Mouse (Mus musculus): ENCODE measurements around the gene Lpar1. TPM values are rescaled to one million over a fixed set of nuclear protein-coding genes. Genes with fewer than 3 reads are reported as not detected.

Gene Lpar1
- polyA plus RNA-seq, 2 experiments, result 90.8 to 161 TPM

GRCm38 (mm10) chr4:58578488-58578887 lies 24.8 kb upstream of the Lpar1 start:
- Histone ChIP-seq H3K36me3 (ENCODE audit: control insufficient read depth, insufficient read depth, low read length) (no peaks in the 10 kb centered on the region), H3K9me3 (ENCODE audit: control insufficient read depth, low read length) (no peaks in the 10 kb centered on the region), H3K9ac (ENCODE audit: low read depth, low read length, severe bottlenecking) (no peak overlapping the region), H3K4me3 (replicated peaks; ENCODE audit: low read length) (no peak overlapping the region), H3K4me2 (replicated peaks; ENCODE audit: low read depth, low read length, severe bottlenecking) (no peak overlapping the region), H3K27ac (replicated peaks; ENCODE audit: low read depth, low read length) (no peak overlapping the region), H3K4me1 (ENCODE audit: control insufficient read depth, insufficient read depth, low read length) (0 out of 2 replicates have a peak, but pooled peaks cover 3% of the 10 kb centered on the region), H3K27me3 (ENCODE audit: control insufficient read depth, insufficient read depth, low read length) (no peaks in the 10 kb centered on the region)
- 14% methylated on average over 2 of the region's 2 CpGs for WGBS
- no peak for TF ChIP-seq POLR2A (IDR thresholded peaks at IDR 0.05; ENCODE audit: borderline replicate concordance, extremely low read depth, insufficient read depth, insufficient read length)
- DNase-seq (ENCODE audit: low spot score) (peak; percentile 56), ATAC-seq (ENCODE audit: low FRiP score, low read depth) (peak; percentile 19; the same call in 1 of the 2 replicates)

- no peak overlapping the region for H3K4me2 ChIP-seq (replicated peaks; ENCODE audit: low read depth, low read length, severe bottlenecking)
- H3K36me3 ChIP-seq (ENCODE audit: control insufficient read depth, insufficient read depth, low read length), result no peaks in the 10 kb centered on the region
- ATAC-seq (ENCODE audit: low FRiP score, low read depth) (no peak), DNase-seq (ENCODE audit: low spot score) (no peak)
- no peak overlapping the region for H3K9ac ChIP-seq (ENCODE audit: low read depth, low read length, severe bottlenecking)
- H3K27me3 ChIP-seq (ENCODE audit: control insufficient read depth, insufficient read depth, low read length), result no peaks in the 10 kb centered on the region
- TF ChIP-seq POLR2A (IDR thresholded peaks at IDR 0.05; ENCODE audit: borderline replicate concordance, extremely low read depth, insufficient read depth, insufficient read length), result no peak
- H3K27ac ChIP-seq (replicated peaks; ENCODE audit: low read depth, low read length), result no peak overlapping the region
- WGBS, result 36% methylated on average over 5 of the region's 5 CpGs
- 0 out of 2 replicates have a peak, but pooled peaks cover 3% of the 10 kb centered on the region for H3K4me1 ChIP-seq (ENCODE audit: control insufficient read depth, insufficient read depth, low read length)
- no peak overlapping the region for H3K4me3 ChIP-seq (replicated peaks; ENCODE audit: low read length)
- H3K9me3 ChIP-seq (ENCODE audit: control insufficient read depth, low read length), result no peaks in the 10 kb centered on the region
Measured at GRCm38 (mm10) chr4:58577382-58578048, 23.8 kb upstream of the Lpar1 start.

GRCm38 (mm10) chr4:58575831-58576230 lies 22.1 kb upstream of the Lpar1 start:
- H3K27me3 ChIP-seq (ENCODE audit: control insufficient read depth, insufficient read depth, low read length), result no peaks in the 10 kb centered on the region
- no peak overlapping the region for H3K4me2 ChIP-seq (replicated peaks; ENCODE audit: low read depth, low read length, severe bottlenecking)
- no peaks in the 10 kb centered on the region for H3K9me3 ChIP-seq (ENCODE audit: control insufficient read depth, low read length)
- H3K4me1 ChIP-seq (ENCODE audit: control insufficient read depth, insufficient read depth, low read length), result peaks cover under 1% of the 10 kb centered on the region; the same call in 1 of the 2 replicates
- no peak for TF ChIP-seq POLR2A (IDR thresholded peaks at IDR 0.05; ENCODE audit: borderline replicate concordance, extremely low read depth, insufficient read depth, insufficient read length)
- WGBS, result 73% methylated on average over 6 of the region's 6 CpGs
- H3K36me3 ChIP-seq (ENCODE audit: control insufficient read depth, insufficient read depth, low read length), result no peaks in the 10 kb centered on the region
- no peak overlapping the region for H3K27ac ChIP-seq (replicated peaks; ENCODE audit: low read depth, low read length)
- no peak overlapping the region for H3K4me3 ChIP-seq (replicated peaks; ENCODE audit: low read length)
- H3K9ac ChIP-seq (ENCODE audit: low read depth, low read length, severe bottlenecking), result no peak overlapping the region
- DNase-seq (ENCODE audit: low spot score) (no peak), ATAC-seq (ENCODE audit: low FRiP score, low read depth) (no peak)

- H3K27me3 ChIP-seq (ENCODE audit: control insufficient read depth, insufficient read depth, low read length), result no peaks in the 10 kb centered on the region
- no peak for TF ChIP-seq POLR2A (IDR thresholded peaks at IDR 0.05; ENCODE audit: borderline replicate concordance, extremely low read depth, insufficient read depth, insufficient read length)
Measured at GRCm38 (mm10) chr4:58574024-58574423, 20.3 kb upstream of the Lpar1 start.

GRCm38 (mm10) chr4:58572446-58572845 lies 18.7 kb upstream of the Lpar1 start:
- no peak overlapping the region for H3K4me3 ChIP-seq (replicated peaks; ENCODE audit: low read length)
- ATAC-seq (ENCODE audit: low FRiP score, low read depth) (no peak), DNase-seq (ENCODE audit: low spot score) (no peak)
- H3K9me3 ChIP-seq (ENCODE audit: control insufficient read depth, low read length), result no peaks in the 10 kb centered on the region
- no peak overlapping the region for H3K27ac ChIP-seq (replicated peaks; ENCODE audit: low read depth, low read length)
- H3K4me1 ChIP-seq (ENCODE audit: control insufficient read depth, insufficient read depth, low read length), result no peaks in the 10 kb centered on the region; the same call in 1 of the 2 replicates
- TF ChIP-seq POLR2A (IDR thresholded peaks at IDR 0.05; ENCODE audit: borderline replicate concordance, extremely low read depth, insufficient read depth, insufficient read length), result no peak
- no peak overlapping the region for H3K4me2 ChIP-seq (replicated peaks; ENCODE audit: low read depth, low read length, severe bottlenecking)
- 66% methylated on average over 2 of the region's 2 CpGs for WGBS
- H3K36me3 ChIP-seq (ENCODE audit: control insufficient read depth, insufficient read depth, low read length), result no peaks in the 10 kb centered on the region
- no peaks in the 10 kb centered on the region for H3K27me3 ChIP-seq (ENCODE audit: control insufficient read depth, insufficient read depth, low read length)
- H3K9ac ChIP-seq (ENCODE audit: low read depth, low read length, severe bottlenecking), result no peak overlapping the region

More at GRCm38 (mm10) chr4:58574024-58574423, 20.3 kb upstream of the Lpar1 start:
- ATAC-seq (ENCODE audit: low FRiP score, low read depth) (no peak), DNase-seq (ENCODE audit: low spot score) (no peak)
- H3K9ac ChIP-seq (ENCODE audit: low read depth, low read length, severe bottlenecking), result no peak overlapping the region
- no peaks in the 10 kb centered on the region; the same call in 1 of the 2 replicates for H3K4me1 ChIP-seq (ENCODE audit: control insufficient read depth, insufficient read depth, low read length)
- no peak overlapping the region for H3K4me3 ChIP-seq (replicated peaks; ENCODE audit: low read length)
- H3K9me3 ChIP-seq (ENCODE audit: control insufficient read depth, low read length), result no peaks in the 10 kb centered on the region
- no peaks in the 10 kb centered on the region for H3K36me3 ChIP-seq (ENCODE audit: control insufficient read depth, insufficient read depth, low read length)
- H3K4me2 ChIP-seq (replicated peaks; ENCODE audit: low read depth, low read length, severe bottlenecking), result no peak overlapping the region
- H3K27ac ChIP-seq (replicated peaks; ENCODE audit: low read depth, low read length), result no peak overlapping the region
- 58% methylated on average over 6 of the region's 6 CpGs for WGBS
